Mouse (Mus musculus): ENCODE data around the gene Gpr161. TPM values are rescaled to one million over a fixed set of nuclear protein-coding genes. Genes with fewer than 3 reads are reported as not detected.
A peak's percentile ranks its signal among the peaks of the same experiment; 100 is the strongest.
"Not testable (repeated sequence)": the region's sequence is repeated elsewhere in the genome, so short reads cannot be mapped to it uniquely, and the experiment has no call there.

Gene Gpr161
- polyA plus RNA-seq, 1 experiment from 2014 or later, result 0.57 TPM

- TF ChIP-seq EP300 (optimal IDR thresholded peaks at IDR 0.05), result no peak
- TF ChIP-seq CTCF (IDR thresholded peaks at IDR 0.05; ENCODE audit: low read depth), result peak; percentile 98
- H3K9ac ChIP-seq (ENCODE audit: low read length), result no peak overlapping the region
- peak; percentile 83 for DNase-seq (ENCODE audit: low spot score)
Measured at GRCm38 (mm10) chr1:165320141-165320934, 24.7 kb downstream of the Gpr161 start.

GRCm38 (mm10) chr1:165321393-165321861, 25.8 kb downstream of the Gpr161 start:
- Histone ChIP-seq H3K9me3 (ENCODE audit: control insufficient read depth, low read length) (no peaks in the 10 kb centered on the region), H3K4me3 (ENCODE audit: low read depth, low read length) (no peak overlapping the region), H3K4me2 (replicated peaks; ENCODE audit: low read depth) (0 out of 2 replicates have a peak overlapping the region, but pooled peaks have one; percentile 11), H3K4me1 (replicated peaks; ENCODE audit: control insufficient read depth, insufficient read depth) (no peaks in the 10 kb centered on the region), H3K9ac (ENCODE audit: low read length) (no peak overlapping the region), H3K27me3 (ENCODE audit: control insufficient read depth, insufficient read depth, low read length) (no peaks in the 10 kb centered on the region), H3K27ac (replicated peaks) (peak overlapping the region; percentile 65), H3K36me3 (ENCODE audit: control insufficient read depth, insufficient read depth, low read length) (no peaks in the 10 kb centered on the region; the same call in 1 of the 2 replicates)
- no peak for TF ChIP-seq CTCF (IDR thresholded peaks at IDR 0.05; ENCODE audit: low read depth)
- no peak for TF ChIP-seq EP300 (optimal IDR thresholded peaks at IDR 0.05)
- DNase-seq (ENCODE audit: low spot score), result no peak
- WGBS, result 54% methylated on average over 13 of the region's 13 CpGs
- no peak; the same call in 1 of the 2 replicates for ATAC-seq (ENCODE audit: low FRiP score, low TSS enrichment)

More at GRCm38 (mm10) chr1:165320141-165320934, 24.7 kb downstream of the Gpr161 start:
- no peaks in the 10 kb centered on the region; the same call in 1 of the 2 replicates for H3K36me3 ChIP-seq (ENCODE audit: control insufficient read depth, insufficient read depth, low read length)
- ATAC-seq (ENCODE audit: low FRiP score, low TSS enrichment), result peak; percentile 77
- no peaks in the 10 kb centered on the region for H3K4me1 ChIP-seq (replicated peaks; ENCODE audit: control insufficient read depth, insufficient read depth)
- H3K4me3 ChIP-seq (ENCODE audit: low read depth, low read length), result no peak overlapping the region
- no peaks in the 10 kb centered on the region for H3K27me3 ChIP-seq (ENCODE audit: control insufficient read depth, insufficient read depth, low read length)
- no peak overlapping the region for H3K4me2 ChIP-seq (replicated peaks; ENCODE audit: low read depth)
- H3K27ac ChIP-seq (replicated peaks), result peak overlapping the region; percentile 65; the same call in 1 of the 2 replicates
- H3K9me3 ChIP-seq (ENCODE audit: control insufficient read depth, low read length), result no peaks in the 10 kb centered on the region
- WGBS, result 29% methylated on average over 10 of the region's 10 CpGs

GRCm38 (mm10) chr1:165321891-165322290, 26.3 kb downstream of the Gpr161 start:
- peak overlapping the region; percentile 65 for H3K27ac ChIP-seq (replicated peaks)
- no peaks in the 10 kb centered on the region for H3K27me3 ChIP-seq (ENCODE audit: control insufficient read depth, insufficient read depth, low read length)
- H3K36me3 ChIP-seq (ENCODE audit: control insufficient read depth, insufficient read depth, low read length), result no peaks in the 10 kb centered on the region; the same call in 1 of the 2 replicates
- DNase-seq (ENCODE audit: low spot score) (no peak), ATAC-seq (ENCODE audit: low FRiP score, low TSS enrichment) (no peak)
- WGBS, result 60% methylated on average over 7 of the region's 7 CpGs
- no peaks in the 10 kb centered on the region for H3K4me1 ChIP-seq (replicated peaks; ENCODE audit: control insufficient read depth, insufficient read depth)
- no peak overlapping the region for H3K9ac ChIP-seq (ENCODE audit: low read length)
- TF ChIP-seq EP300 (optimal IDR thresholded peaks at IDR 0.05) (no peak), CTCF (IDR thresholded peaks at IDR 0.05; ENCODE audit: low read depth) (no peak)
- no peak overlapping the region; the same call in 1 of the 2 replicates for H3K4me2 ChIP-seq (replicated peaks; ENCODE audit: low read depth)
- H3K9me3 ChIP-seq (ENCODE audit: control insufficient read depth, low read length), result no peaks in the 10 kb centered on the region
- H3K4me3 ChIP-seq (ENCODE audit: low read depth, low read length), result no peak overlapping the region

- ATAC-seq (ENCODE audit: low FRiP score, low TSS enrichment) (no peak), DNase-seq (ENCODE audit: low spot score) (no peak)
- Histone ChIP-seq H3K4me2 (replicated peaks; ENCODE audit: low read depth) (no peak overlapping the region), H3K36me3 (ENCODE audit: control insufficient read depth, insufficient read depth, low read length) (no peaks in the 10 kb centered on the region; the same call in 1 of the 2 replicates), H3K9me3 (ENCODE audit: control insufficient read depth, low read length) (no peaks in the 10 kb centered on the region), H3K27ac (replicated peaks) (no peak overlapping the region), H3K4me3 (ENCODE audit: low read depth, low read length) (no peak overlapping the region), H3K27me3 (ENCODE audit: control insufficient read depth, insufficient read depth, low read length) (no peaks in the 10 kb centered on the region), H3K9ac (ENCODE audit: low read length) (no peak overlapping the region), H3K4me1 (replicated peaks; ENCODE audit: control insufficient read depth, insufficient read depth) (no peaks in the 10 kb centered on the region)
- TF ChIP-seq EP300 (optimal IDR thresholded peaks at IDR 0.05) (no peak), CTCF (IDR thresholded peaks at IDR 0.05; ENCODE audit: low read depth) (no peak)
- WGBS, result 58% methylated on average over 7 of the region's 7 CpGs
Measured at GRCm38 (mm10) chr1:165322934-165323333, 27.3 kb downstream of the Gpr161 start.

- H3K9me3 ChIP-seq (ENCODE audit: control insufficient read depth, low read length), result no peaks in the 10 kb centered on the region
- H3K27me3 ChIP-seq (ENCODE audit: control insufficient read depth, insufficient read depth, low read length), result no peaks in the 10 kb centered on the region
- H3K4me2 ChIP-seq (replicated peaks; ENCODE audit: low read depth), result no peak overlapping the region
- TF ChIP-seq CTCF (IDR thresholded peaks at IDR 0.05; ENCODE audit: low read depth) (no peak), EP300 (optimal IDR thresholded peaks at IDR 0.05) (no peak)
- no peak overlapping the region for H3K27ac ChIP-seq (replicated peaks)
- 0 out of 2 replicates have a peak, but pooled peaks cover 5% of the 10 kb centered on the region for H3K36me3 ChIP-seq (ENCODE audit: control insufficient read depth, insufficient read depth, low read length)
- ATAC-seq (ENCODE audit: low FRiP score, low TSS enrichment) (no peak), DNase-seq (ENCODE audit: low spot score) (no peak)
- no peak overlapping the region for H3K4me3 ChIP-seq (ENCODE audit: low read depth, low read length)
- H3K4me1 ChIP-seq (replicated peaks; ENCODE audit: control insufficient read depth, insufficient read depth), result no peaks in the 10 kb centered on the region
- H3K9ac ChIP-seq (ENCODE audit: low read length), result no peak overlapping the region
- WGBS, result 73% methylated on average over 2 of the region's 2 CpGs
Measured at GRCm38 (mm10) chr1:165327370-165327769, 31.8 kb downstream of the Gpr161 start.

GRCm38 (mm10) chr1:165327831-165328230, 32.2 kb downstream of the Gpr161 start:
- Histone ChIP-seq H3K27ac (replicated peaks) (no peak overlapping the region), H3K27me3 (ENCODE audit: control insufficient read depth, insufficient read depth, low read length) (no peaks in the 10 kb centered on the region), H3K4me1 (replicated peaks; ENCODE audit: control insufficient read depth, insufficient read depth) (no peaks in the 10 kb centered on the region), H3K9me3 (ENCODE audit: control insufficient read depth, low read length) (no peaks in the 10 kb centered on the region), H3K9ac (ENCODE audit: low read length) (no peak overlapping the region), H3K4me2 (replicated peaks; ENCODE audit: low read depth) (no peak overlapping the region), H3K36me3 (ENCODE audit: control insufficient read depth, insufficient read depth, low read length) (0 out of 2 replicates have a peak, but pooled peaks cover 5% of the 10 kb centered on the region), H3K4me3 (ENCODE audit: low read depth, low read length) (no peak overlapping the region)
- TF ChIP-seq EP300 (optimal IDR thresholded peaks at IDR 0.05) (no peak), CTCF (IDR thresholded peaks at IDR 0.05; ENCODE audit: low read depth) (no peak)
- no peak for DNase-seq (ENCODE audit: low spot score)
- WGBS, result 61% methylated on average over 5 of the region's 5 CpGs
- ATAC-seq (ENCODE audit: low FRiP score, low TSS enrichment), result no peak

- H3K9me3 ChIP-seq (ENCODE audit: control insufficient read depth, low read length); H3K27ac ChIP-seq (replicated peaks): not testable (repeated sequence)
Measured at GRCm38 (mm10) chr1:165328384-165329289, 33.0 kb downstream of the Gpr161 start.

More at GRCm38 (mm10) chr1:165328384-165329289, 33.0 kb downstream of the Gpr161 start:
- WGBS, result 91% methylated on average over 17 of the region's 17 CpGs
- H3K4me1 ChIP-seq (replicated peaks; ENCODE audit: control insufficient read depth, insufficient read depth); H3K4me2 ChIP-seq (replicated peaks; ENCODE audit: low read depth); H3K27me3 ChIP-seq (ENCODE audit: control insufficient read depth, insufficient read depth, low read length); H3K9ac ChIP-seq (ENCODE audit: low read length); H3K4me3 ChIP-seq (ENCODE audit: low read depth, low read length); DNase-seq (ENCODE audit: low spot score); ATAC-seq (ENCODE audit: low FRiP score, low TSS enrichment); H3K36me3 ChIP-seq (ENCODE audit: control insufficient read depth, insufficient read depth, low read length): not testable (repeated sequence)
